Mouse (Mus musculus): Measurements from ENCODE around the gene Fam102b.

- TF ChIP-seq CTCF (IDR thresholded peaks at IDR 0.05; ENCODE audit: low read depth) = peak; percentile 69
- no peak for TF ChIP-seq EP300 (IDR thresholded peaks at IDR 0.05; ENCODE audit: low read depth)
These were observed at the start of gene Fam102b for GRCm38 (mm10) chr3:109027515-109027987.

All from liver, embryonic 14.5 days (tissue).